Mouse (Mus musculus) layer of hippocampus, adult 8-10 months (tissue): ENCODE results near the gene Cers3. TPM values are rescaled to one million over a fixed set of nuclear protein-coding genes. Genes with fewer than 3 reads are reported as not detected.
A peak's percentile ranks its signal among the peaks of the same experiment; 100 is the strongest.

Source experiments
- DNase-seq, 2 experiments: peaks; one replicate each; pipeline ENCODE4 v3.0.0; 2022; ENCODE audit warnings: low spot score in 2 of 2
- total RNA-seq, 4 experiments: library from RNA; stranded (reverse); gene quantifications; 2 replicates each; pipeline ENCODE4 v1.2.4; 2022

The Cers3 gene
- total RNA-seq, 4 experiments from 2014 or later: 0.18 to 0.52 (median 0.32) TPM

DNA sequence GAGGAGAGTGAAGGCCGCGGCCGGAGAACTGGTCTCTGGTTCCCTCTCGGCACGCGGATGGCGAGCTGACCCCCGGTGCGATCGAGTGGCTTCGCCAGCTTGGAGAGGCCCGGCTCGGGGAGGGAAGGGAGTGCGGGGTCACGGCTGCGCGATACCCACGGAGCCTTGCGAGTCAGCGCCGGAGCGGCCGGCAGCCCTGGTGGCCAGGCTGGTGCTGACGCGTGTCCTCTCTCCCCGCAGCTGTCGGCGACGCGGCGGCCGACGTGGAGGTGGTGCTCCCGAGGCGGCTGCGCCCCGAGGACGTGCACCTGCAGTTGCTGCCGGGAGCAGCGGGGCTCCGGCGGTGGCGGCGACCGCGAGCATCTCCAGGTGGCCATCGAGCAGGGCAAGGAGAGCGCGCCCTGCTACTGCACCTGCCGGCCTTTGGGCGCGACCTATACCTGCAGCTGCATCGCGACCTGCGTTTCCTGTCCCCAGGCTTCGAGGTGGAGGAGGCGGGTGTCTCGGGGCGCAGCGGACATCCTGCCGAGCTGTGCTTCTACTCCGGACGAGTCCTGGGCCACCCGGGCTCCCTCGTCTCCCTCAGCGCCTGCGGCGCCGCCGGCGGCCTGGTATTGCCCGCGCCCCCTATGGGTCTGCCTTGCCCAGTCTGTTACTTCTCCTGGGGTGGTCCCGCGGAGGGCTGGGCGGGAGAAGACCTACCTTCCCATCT, 96.9 kb downstream of the Cers3 start:
- DNase-seq: peak in 1 of 2 experiments; percentile 40

DNA sequence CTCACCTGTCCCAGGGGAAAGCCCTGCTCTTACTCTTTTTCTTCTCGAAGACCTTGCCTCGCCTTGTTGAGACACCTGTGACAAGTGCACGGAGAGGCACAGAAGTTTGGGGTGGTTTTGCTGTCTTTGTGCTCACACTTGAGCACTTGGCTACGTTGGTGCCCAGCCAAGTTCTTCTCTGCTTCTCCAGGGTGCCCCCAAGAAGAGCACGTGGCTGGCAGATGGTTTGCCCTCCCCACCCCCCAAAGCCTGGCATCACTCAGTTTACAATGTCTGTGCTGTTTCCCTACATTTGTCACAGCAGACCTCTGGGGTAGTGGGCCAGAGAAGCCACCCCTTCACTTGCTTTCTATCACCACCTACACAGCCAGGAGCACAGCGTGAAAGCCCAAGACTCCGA, 97.9 kb downstream of the Cers3 start:
- peak; percentile 38 to 43 for DNase-seq

DNA sequence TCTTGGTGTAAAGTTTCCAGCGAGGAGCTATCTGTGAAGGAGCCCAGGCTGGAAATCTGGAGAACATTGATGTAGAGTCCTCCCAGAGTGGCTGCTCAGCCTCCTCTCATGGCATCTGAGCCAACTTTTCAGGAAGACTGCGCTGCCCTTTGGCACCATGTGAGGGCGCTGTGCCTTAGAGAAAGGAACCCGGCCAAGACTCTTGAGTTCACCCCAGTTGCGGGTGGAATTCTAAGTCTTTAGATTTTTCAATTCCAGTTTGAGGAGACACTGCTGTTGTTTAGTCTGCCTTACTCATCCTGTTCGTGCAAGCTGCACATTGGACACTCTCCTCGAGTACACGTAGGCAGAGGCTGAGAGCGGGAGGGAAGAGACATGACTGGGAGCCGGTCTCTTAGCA, 98.7 kb downstream of the Cers3 start:
- DNase-seq: peak; percentile 84 to 89

DNA sequence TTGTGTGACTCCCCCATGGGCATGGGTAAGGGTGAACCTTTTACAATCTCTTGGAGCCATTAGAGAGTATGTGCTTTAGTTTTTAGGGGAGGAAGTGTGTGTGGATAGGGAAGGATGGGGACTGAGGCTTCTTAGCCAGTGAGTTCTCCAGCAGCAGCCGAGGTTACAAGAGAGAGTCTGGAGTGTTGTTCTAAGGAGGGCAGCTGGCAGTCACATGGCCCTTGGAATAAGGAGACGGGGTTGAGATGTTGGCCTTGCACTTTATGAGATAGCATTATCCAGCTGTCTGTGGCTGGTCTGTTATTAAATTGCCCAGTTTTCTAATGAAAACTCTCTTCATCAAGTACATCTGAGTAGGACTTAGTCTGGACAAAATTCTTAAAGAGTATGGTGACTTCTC, 100.5 kb downstream of the Cers3 start:
- DNase-seq: no peak

DNA sequence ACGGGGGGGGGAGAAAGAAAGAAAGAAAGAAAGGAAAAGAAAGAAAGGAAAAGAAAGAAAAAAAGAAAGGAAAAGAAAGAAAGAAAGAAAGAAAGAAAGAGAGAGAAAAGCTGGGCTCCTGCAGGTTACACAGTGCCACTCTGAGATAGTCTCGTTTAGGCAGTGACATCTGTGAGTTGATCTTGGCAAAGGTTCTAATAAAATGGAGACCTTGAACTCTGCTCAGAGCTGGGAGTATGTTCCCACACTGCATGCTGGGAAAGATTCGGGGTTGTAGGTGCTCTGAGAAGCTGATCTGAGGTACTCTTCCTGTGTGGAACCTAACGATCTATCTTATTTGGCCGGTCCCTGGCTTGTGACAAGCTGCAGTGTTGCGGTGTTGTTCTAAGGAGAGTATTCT, 103.3 kb downstream of the Cers3 start:
- DNase-seq: no peak

DNA sequence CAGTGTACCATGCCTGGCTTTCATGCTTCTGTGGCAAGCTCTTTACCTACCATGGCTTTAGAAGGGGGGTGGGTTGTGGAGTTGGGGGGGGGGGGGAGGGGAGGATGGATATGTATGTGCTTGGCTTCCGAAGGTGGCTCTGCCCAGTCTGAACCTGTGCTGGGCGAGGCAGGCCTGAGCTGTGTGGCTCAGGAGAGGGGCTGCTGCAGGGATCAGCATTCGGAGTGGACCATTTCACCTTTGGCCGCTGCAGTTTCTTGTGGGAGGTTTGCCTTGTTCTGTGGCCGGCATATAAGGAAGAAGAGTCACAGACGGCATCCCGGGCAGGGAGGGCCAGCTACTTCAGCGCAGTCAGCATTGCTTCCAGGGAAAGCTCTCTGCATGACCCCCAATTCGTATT, 104.0 kb downstream of the Cers3 start:
- no peak for DNase-seq

DNA sequence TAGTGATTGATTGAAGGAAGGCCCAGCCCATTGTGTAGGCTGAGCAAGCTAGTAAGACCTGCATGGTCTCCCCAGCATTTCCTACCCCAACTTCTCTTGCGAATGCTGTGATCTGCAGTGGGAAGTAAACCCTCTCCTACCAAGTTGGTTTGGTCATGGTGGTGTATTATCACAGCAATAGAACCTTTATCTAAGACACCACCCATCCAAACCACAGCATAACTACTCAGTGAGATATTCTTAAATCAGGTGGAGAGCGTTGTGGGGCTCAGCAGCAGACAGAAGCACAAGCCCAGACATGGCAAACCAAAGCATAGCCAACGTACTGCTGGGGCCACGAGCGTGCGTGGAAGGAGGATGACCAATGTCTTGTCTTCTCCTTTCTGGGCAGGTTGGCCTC, 106.0 kb downstream of the Cers3 start:
- no peak for DNase-seq

DNA sequence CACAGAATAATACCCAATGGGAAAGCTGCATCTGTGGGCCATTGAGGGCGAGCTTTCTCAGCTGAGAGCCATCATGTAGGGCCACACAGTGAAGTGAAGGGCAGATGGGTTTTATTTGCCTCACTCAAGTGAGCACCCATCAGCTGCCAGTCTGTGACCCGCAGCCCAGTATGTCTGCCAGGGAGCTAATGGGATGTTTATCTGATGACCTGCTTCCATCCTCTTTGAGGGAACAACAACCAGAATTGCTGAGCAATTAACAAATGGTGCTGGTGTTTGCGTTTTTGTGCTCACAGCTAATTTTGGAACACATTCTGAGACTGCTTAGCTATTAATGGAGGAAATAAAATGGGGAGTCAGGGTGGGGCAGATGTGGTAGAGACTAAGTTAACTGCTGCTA, 108.9 kb downstream of the Cers3 start:
- DNase-seq: no peak

DNA sequence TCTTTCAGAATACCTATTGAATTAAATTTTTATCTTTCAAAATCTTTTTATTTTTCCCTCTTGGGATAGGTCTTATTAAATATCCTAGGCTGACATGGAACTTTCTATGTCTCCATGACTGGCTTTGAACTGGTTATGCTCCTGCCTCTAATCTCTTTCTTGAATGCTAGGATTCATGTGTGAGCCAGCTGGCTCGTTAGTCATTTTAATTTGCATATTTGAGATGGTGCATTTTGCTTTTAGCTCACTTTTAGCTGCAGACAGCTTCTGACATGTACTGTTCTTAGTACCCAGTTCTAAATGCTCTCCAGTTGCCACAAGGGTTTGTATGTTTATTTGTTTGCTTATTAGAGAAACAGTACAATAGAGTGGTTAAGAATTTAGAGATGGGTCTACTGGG, 114.3 kb downstream of the Cers3 start:
- no peak for DNase-seq

DNA sequence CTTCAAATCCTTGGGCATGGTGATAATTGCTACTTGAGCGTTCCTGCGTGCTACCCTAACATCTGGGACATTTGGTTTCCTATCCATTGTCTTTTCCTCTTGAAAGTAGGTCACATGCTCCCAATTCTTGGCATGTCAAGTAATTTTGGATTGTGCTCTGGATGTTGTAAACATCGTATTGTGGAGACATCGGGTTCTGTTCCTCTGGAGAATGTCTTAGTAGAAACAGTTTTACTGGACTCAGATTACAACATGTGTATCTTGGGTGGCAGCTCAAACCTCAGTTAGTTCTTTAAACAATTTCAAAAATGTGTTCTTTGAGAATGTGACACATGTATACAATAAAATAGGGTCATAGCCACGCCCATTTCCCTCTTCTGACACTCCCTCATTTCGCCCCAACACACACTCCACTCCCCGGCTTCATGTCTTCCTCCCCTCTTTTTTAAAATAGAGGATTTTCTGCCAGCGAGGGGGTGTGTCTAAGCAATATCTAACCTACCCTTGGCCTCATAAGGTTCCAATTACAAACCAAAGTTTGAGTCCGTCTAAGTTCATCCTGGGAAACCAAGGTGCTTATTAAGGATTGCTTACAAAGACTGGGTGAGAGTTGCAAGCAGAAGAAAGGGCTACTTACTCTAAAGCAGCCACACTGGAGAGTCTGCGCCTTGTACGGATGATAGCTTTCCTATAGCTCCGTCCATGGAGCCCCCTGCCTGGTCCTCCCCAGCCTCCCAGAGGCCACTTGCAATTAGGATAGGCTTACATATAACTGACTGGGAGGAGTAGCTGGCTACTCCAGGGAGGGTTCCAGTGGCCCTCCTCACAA, 115.2 kb downstream of the Cers3 start:
- DNase-seq: no peak

DNA sequence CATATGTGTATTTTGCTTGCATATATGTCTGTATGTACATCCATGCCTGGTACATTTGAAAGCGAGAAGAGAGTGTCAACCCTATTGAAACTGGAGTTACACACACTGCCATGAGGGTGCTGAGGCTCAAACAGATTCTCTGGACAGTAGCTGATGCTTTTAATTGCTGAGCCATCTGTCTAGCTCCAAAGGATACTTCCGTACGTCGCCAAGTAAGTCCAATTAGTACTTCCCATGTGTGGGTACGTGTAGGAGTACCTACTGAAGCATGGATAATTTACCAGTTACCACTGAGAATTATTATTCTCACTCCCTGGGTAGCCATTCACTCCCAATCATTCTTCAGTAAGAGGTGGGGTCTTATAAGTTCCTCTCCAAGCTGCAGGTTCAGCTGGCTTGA, 115.9 kb downstream of the Cers3 start:
- no peak for DNase-seq

DNA sequence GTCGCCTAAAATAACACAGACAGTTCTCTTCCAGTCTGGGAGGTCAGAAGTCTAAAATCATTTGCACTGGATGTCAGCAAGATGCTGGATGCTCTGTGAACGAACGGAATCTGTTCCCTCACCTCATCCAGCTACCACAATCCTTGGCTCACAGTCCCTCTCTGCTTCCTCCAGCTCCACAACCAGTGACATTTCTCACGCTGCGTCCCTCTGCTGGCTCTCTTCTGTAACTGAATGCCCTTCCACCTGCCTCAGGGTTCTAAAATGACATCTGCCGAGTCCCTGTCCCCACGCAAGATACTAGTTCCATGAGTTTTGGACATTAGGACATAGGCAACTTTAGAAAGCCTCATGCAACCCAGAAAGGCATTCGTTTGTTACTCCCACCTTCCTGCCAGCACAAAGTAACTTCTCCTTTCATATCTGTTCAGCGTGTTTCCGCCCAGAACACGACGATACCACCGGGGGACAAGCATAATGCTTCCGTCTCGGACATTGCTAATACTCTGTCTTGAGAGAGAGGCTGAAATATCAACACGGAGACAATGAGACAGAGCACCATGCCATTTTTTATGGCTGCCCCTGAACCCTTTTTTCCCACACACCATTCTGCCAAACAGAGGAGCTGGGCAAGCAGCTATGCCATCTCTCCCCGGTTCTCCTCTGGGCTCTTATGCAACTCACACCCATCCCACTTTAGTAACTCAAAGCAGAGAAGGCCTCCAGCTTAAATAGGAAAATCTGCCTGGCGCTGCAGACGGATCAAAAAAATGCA, 123.8 kb downstream of the Cers3 start:
- DNase-seq: peak in 1 of 2 experiments; percentile 39

DNA sequence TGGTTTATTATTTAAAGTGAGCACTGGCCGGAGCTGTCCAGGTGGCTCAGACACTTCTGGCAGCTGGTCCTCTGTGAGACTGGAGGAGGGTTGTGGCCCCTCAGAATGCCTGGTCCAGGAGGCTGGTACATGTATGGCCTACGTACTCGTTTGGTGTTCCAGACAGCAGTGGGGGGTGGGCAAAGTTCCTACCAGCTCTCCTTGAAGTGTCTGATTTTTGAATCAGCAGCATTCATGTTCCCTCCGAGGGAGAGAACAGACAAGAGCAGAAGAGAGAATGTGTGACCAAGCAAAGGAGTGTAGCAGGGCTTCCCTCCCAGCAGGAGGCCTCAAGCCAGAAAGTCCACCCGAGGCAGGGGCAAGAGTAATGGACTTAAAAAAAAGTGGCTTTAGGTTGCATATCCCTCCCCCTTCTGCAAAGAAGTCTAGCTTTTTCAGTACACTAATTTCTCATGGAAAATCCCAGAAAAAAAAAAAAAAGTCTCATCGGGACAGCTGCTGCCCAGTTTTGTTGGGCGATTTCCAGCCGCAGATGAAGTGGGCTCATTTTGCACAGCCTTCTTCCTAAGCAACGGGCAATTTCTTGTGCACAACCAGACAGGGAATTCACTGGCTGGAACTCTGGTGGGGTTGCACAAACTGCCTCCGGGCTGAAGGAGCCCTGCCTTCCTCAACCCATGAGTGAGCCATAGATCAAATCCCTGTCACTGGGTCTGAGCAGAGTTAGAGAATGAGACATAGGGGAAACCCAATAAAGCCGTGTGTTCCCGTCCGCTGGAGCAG, 124.6 kb downstream of the Cers3 start:
- DNase-seq: peak; percentile 53 to 68

DNA sequence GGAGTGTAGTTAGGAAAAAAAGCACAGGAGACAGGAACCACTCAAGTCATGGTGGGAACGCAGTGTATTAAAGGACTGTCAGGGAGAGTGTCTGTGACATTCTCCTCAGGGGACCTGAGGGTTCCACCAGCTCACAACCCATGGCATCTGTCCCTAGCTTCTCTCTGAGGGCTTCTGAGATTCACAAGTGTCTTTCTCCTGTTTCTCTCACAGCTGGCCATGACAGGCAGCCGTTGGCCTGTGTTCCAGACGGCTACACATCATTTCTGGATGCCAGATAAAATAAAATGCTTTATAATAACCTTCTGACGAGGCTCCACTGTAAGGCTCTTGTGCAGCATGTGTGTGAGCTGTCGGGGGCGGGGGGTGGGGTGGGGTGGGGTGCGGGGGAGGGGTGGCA, 128.2 kb downstream of the Cers3 start:
- no peak for DNase-seq

DNA sequence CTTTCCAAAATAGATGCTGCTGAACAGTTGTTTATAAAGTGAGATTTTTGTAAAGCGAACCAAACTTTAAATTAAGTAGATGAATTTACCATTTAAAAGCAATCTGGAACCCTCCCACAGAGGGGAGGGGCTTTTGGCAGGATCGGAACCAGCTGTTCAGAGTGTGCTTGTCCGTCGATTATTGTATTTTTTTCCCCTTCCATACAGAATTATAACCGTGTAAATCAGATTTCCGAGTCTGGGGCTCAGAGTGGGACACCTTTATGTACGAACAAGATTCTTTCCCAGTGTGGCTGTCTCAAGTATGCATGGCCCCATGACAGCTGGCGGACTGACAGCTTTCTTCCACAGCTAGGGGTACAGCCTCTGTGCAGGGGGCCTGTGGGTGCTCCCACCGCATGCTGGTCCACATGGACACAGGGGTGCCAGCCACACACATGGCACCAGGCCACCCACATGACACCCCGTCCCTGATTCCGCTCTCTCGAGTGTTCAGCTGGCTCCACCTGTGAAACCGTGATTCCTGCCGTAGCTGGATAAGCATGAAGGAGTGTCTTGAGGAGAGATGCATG, 128.7 kb downstream of the Cers3 start:
- DNase-seq: no peak

DNA sequence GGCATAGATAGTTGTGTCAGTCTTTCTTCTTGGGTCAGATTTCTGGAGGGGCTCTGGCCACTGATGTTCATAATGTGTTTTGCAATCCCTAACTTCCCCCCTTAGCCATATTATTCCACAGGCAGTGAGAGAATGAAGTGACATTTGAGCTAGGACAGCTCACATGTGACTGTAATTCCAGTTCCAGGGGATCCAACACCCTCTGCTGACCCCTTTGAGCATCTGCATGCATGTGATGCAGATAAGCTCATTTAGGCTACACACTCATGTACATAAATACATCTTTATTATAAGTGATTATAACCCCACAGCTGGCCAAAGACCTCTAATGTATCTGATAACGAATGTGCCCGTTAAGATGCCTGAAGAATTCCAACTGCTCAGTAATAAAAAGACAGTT, 129.9 kb downstream of the Cers3 start:
- DNase-seq: no peak

Other genes with a start within 250 kb of the Cers3 start
- gene Asb7, start 53.9 kb upstream of the Cers3 start, total RNA-seq: 10 to 100 TPM; 17.6 to 23.7 (median 20.2) TPM
- 10 to 100 TPM in 2 of 4 experiments, 1 to 10 TPM in 2; 7.9 to 11.5 (median 9.5) TPM for gene Lins1, start 53.6 kb upstream of the Cers3 start, total RNA-seq
- gene Adamts17, start 96.2 kb downstream of the Cers3 start, total RNA-seq: 10 to 100 TPM; 17.6 to 33.8 (median 24.9) TPM